Mouse (Mus musculus) cortical plate, adult 2 months (tissue): ENCODE data around the gene Arid3c. TPM values are rescaled to one million over a fixed set of nuclear protein-coding genes. Genes with fewer than 3 reads are reported as not detected.

ENCODE experiments used
- H3K27ac ChIP-seq: fragments of 200-500 bp; 2 replicates; pipeline ENCODE4 v1.5.1; 2012; ENCODE audit warnings: low read length, control low read depth, inconsistent platforms; ENCODE audit not compliant: insufficient read depth
- H3K4me1 ChIP-seq: fragments of 200-500 bp; 2 replicates; pipeline ENCODE4 v1.6.1; 2011; ENCODE audit warnings: low read length; ENCODE audit not compliant: control insufficient read depth, insufficient read depth
- H3K4me3 ChIP-seq: fragments of 200-500 bp; 2 replicates; pipeline ENCODE4 v1.5.1; 2011; ENCODE audit warnings: mild to moderate bottlenecking, low read length, control low read depth; ENCODE audit not compliant: insufficient read depth
- CTCF ChIP-seq: fragments of 200-500 bp; IDR thresholded peaks from 2 replicates; pipeline ENCODE4 v1.5.1; 2011; ENCODE audit warnings: mild to moderate bottlenecking, control low read depth, low read length; ENCODE audit not compliant: insufficient read depth; ENCODE audit errors: extremely low read depth
- POLR2A ChIP-seq: fragments of 200-500 bp; IDR thresholded peaks from 2 replicates; pipeline ENCODE4 v1.6.1; 2011; ENCODE audit warnings: mild to moderate bottlenecking, low read length, control low read depth; ENCODE audit not compliant: insufficient read depth; ENCODE audit errors: extremely low read depth
- polyA plus RNA-seq: library from polyadenylated mRNA; depleted of rRNA; stranded (reverse); fragments of >200 nt; gene quantifications from 2 replicates; pipeline ENCODE4 v1.2.3, GENCODE M21; 2012

Gene Arid3c
- polyA plus RNA-seq, 1 experiment, result 0.46 TPM

DNA sequence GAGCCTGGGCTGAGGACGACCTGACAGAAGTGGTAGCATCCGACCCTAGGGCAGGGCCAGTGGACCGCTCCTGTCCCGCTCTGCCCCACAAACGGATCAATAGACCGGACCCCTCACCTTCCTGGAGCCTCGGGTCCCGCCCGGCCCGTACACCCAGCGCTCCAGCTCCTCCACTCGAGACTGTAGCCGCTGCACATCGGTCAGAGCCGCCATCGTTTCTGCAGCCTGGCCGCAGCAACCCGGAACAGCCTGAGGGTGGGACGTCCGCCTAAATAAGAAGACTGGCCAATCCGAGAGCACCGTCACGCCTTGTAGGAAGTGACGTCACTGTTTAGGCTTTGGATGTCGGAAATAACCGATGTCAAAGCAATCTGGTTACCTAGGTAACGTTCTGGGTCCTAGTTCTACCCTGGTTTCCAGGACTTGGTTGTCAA lies 8.0 kb downstream of the Arid3c start, which contains the start of gene Dctn3:
TSS of gene Dctn3 (minus strand) at position 253 of the 434 bp plus-strand sequence.
- Histone ChIP-seq H3K27ac (no peak within 1 kb of the TSS), H3K4me1 (peaks cover 5% of the 10 kb centered on the region; the same call in 1 of the 2 replicates), H3K4me3 (peak within 1 kb of the TSS; percentile 86)
- TF ChIP-seq POLR2A, result peak; percentile 96
- TF ChIP-seq CTCF, result no peak

DNA sequence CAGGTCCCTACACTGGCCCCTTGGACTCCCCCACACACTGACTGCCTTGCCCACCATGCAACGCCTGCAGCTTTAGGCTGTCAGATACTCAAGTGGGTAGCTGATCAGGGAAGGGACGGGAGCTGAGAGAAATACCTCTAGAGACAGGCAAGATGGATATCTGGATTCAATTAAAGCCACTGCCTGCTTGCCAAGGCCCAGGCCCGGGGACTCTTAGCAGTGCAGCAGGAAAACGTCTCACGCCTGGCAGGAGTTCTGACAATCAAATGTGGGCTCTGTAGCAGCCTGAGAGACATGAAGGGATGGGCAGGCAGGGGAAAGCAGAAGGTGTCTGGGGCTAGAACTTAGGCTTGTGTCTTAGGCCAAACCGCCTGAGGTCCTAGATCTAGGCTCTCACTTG lies 14.1 kb downstream of the Arid3c start:
- peaks cover 6% of the 10 kb centered on the region; the same call in 1 of the 2 replicates for H3K4me1 ChIP-seq
- no peak overlapping the region for H3K27ac ChIP-seq
- TF ChIP-seq CTCF, result no peak
- TF ChIP-seq POLR2A, result no peak
- H3K4me3 ChIP-seq, result no peak overlapping the region

DNA sequence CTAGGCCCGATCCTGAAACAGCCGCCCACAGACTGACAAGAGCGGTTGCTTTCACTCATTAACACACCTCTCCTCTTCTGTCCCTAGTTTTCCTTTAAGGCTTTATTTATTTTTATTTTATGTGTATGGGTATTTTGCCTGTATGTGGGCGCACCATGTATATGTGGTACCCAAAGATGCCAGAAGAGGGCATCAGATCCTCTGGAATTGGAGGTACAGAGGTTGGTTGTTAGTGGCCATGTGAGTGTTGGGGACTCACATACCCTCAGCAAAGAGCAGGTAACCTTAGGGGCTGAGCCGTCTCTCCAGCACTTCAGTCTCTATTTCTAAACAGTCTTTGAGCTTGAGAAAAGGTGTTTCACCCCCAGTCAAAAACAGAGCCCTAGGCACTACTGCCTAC lies 15.3 kb downstream of the Arid3c start:
- Histone ChIP-seq H3K4me1 (peaks cover 4% of the 10 kb centered on the region; the same call in 1 of the 2 replicates), H3K4me3 (no peak overlapping the region), H3K27ac (no peak overlapping the region)
- no peak for TF ChIP-seq POLR2A
- peak; percentile 51 for TF ChIP-seq CTCF

DNA sequence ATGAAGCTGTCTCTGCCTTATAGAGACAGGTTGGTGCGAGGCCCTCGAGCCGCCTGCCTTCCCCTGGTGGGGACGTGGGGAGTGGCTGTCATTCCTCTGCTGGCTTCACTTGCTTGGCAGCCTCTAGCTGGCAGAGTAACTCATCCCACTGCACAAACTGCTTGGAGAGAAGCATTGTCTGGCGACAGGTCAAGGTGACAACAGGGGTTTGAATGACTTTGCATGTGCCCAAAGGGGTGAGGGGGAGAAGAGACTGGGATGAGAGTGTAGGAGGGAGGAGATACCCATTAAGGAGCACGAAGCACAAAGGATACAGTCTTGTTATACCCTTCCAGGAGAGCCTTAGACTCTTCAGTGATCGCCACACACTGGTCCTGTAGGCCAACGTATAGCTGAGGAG lies 15.9 kb downstream of the Arid3c start:
- TF ChIP-seq POLR2A, result no peak
- no peak for TF ChIP-seq CTCF
- peaks cover 4% of the 10 kb centered on the region; the same call in 1 of the 2 replicates for H3K4me1 ChIP-seq
- no peak overlapping the region for H3K4me3 ChIP-seq
- no peak overlapping the region for H3K27ac ChIP-seq

DNA sequence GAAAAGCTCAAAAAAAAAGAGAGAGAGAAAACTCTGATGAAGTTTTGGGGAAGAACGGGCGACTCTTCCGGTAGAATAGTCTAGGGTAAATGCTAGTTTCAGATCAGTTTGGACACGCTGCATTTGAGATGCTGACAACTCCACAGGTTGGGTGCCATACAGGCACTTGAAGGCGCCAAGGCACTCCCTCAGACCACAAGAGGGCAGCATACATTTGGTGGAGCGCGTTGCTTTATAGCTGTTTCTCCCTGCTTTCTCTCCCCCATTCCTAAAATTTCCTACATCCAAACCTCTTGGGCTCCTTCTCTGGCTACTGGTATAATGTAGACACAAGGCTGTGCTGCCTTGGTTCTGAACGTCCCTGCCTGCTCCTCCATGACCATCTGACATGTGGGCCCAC lies 16.7 kb downstream of the Arid3c start:
- H3K27ac ChIP-seq, result no peak overlapping the region

DNA sequence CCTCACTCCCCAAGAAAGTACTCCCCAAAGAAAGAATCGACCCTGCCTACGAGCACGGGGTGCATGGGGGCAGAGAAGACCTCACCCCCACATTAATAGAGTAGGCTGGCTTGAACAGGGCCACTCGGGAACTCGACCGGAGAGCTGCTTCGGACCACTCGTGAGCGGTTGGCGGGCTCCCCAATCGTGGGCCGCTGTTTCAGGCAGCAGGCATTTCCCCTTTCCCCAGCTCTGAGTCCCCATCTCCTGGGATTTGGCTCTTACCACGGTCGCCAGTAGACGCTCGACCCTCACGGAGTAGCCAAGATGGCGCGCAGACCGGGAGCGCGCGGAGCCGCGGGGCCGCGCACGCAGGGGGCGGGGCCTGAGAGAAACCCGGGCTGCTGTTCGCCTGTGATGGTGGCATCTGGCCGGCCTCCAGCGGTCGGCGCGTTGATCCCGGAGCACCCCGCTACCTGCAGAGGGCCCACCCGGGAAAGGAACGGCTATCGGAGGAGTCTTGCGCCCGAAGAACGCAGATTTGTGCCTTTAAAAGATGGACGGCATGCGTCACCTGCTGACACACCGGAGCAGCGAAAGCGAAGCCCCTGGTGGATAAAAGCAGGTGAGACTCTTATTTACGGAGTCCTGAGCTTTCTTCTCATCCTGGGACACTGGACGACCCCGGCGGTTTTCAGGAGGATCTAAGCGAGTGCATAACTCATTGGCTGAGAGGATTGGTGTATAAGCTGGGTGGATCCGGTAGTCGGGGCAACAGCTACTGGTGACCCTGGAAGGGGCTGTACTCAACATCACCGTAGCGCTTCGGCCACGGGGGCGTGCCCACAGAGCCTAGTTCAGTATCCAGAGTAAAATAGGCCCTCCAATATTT lies 17.5 kb downstream of the Arid3c start, which contains the start of gene Rpp25l:
TSS of gene Rpp25l (minus strand) at position 338 of the 871 bp plus-strand sequence.
- Histone ChIP-seq H3K4me1 (peaks cover 4% of the 10 kb centered on the region; the same call in 1 of the 2 replicates), H3K4me3 (peak within 1 kb of the TSS; percentile 85), H3K27ac (peak within 1 kb of the TSS; percentile 74)
- TF ChIP-seq POLR2A, result peak; percentile 71; the same call in 1 of the 2 replicates
- no peak for TF ChIP-seq CTCF

More for the DNA sequence above, 16.7 kb downstream of the Arid3c start:
- TF ChIP-seq CTCF (peak; percentile 83), POLR2A (peak; percentile 22; the same call in 1 of the 2 replicates)
- peaks cover 4% of the 10 kb centered on the region; the same call in 1 of the 2 replicates for H3K4me1 ChIP-seq
- H3K4me3 ChIP-seq, result peak overlapping the region; percentile 85; the same call in 1 of the 2 replicates

DNA sequence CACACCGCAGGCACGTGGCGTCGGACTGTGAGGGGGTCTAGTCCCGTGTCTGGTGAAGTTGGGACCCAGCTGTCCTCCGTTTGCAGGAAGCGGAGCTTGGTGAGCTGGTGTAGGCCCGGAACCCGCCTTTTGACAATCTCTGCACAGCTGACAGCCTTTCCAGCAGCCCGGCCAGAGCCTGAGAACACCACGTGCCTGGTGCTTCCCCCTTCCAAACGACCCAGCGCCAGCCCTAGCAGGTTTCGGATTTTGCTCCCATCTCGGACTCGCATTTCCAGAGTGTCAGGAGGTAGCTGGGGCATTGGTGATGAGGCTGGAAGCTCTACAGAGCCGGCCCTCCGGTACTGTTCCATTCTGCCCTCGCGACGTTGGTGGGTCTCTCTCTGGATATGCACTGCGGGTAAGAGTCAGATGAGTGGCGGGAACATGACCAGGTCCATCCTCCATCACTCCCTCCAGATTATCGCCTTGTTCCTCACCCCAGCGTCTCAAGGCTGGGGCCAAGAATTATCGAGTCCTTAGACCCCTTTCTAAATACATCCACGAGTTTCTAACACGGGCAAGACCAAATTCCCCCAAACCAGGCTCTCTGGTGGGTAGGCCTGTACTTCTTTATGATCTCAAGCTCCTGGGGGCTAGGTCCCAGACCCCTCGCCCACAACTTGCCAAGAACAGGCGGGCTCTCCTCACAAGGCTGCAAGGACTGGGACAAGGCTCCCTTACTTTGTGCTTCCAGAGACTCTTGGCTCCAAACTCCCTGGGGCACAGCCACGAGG lies 18.3 kb downstream of the Arid3c start:
- H3K4me1 ChIP-seq, result peaks cover 4% of the 10 kb centered on the region; the same call in 1 of the 2 replicates
- no peak overlapping the region; the same call in 1 of the 2 replicates for H3K27ac ChIP-seq
- TF ChIP-seq POLR2A, result no peak
- TF ChIP-seq CTCF, result no peak
- H3K4me3 ChIP-seq, result peak overlapping the region; percentile 85

DNA sequence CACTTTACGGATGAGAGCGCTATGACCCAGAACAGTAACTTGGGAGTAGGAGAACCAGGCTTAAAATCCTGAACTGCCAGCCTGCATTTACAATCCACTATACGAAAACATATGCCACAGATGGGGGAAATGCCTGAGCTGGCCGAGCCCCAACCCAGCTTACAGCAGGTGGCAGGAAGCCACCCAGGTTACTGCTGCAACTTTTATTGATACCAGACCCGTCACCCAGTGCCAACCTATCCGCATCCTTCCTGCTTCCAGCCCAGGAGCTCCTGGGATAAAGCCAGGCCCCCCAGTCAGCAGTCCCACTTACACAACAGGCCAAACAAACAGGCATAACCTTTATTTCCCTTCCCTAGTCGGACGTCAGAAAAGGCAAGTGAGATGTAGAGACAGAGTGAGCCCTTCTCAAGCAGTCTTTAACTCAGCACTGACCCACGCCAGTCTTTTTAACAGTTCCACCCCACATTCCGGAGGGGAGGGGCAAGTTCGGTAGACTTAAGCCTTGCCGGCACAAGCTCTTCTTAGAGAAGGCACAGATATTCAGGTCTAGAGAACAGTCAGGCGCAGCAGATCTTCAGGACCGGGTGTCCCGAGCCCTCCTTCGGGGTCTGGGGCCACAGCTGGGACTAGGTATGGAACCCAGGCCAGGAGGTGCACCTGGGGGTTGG lies 19.1 kb downstream of the Arid3c start:
- Histone ChIP-seq H3K4me3 (peak overlapping the region; percentile 85; the same call in 1 of the 2 replicates), H3K4me1 (peaks cover 6% of the 10 kb centered on the region; the same call in 1 of the 2 replicates), H3K27ac (no peak overlapping the region)
- TF ChIP-seq CTCF, result no peak
- no peak for TF ChIP-seq POLR2A
